Mouse (Mus musculus) forebrain, embryonic 15.5 days (tissue): ENCODE data around the gene Ewsr1. TPM values are rescaled to one million over a fixed set of nuclear protein-coding genes. Genes with fewer than 3 reads are reported as not detected.
"Not testable (repeated sequence)": the region's sequence is repeated elsewhere in the genome, so short reads cannot be mapped to it uniquely, and the experiment has no call there.

Experiments
- ATAC-seq: fragments of 200-750 bp; cut with Nextera tagmentation; replicated peaks from 2 replicates; pipeline ENCODE4 v1.8.0; 2017; ENCODE audit warnings: mild to moderate bottlenecking, moderate TSS enrichment, moderate library complexity
- H3K27ac ChIP-seq: fragments of 300-500 bp; sonication (generic); replicated peaks from 2 replicates; pipeline ENCODE4 v1.5.1; 2015; ENCODE audit warnings: mild to moderate bottlenecking, inconsistent platforms
- H3K27me3 ChIP-seq: fragments of 300-500 bp; sonication (generic); 2 replicates; pipeline ENCODE4 v1.6.1; 2015; ENCODE audit warnings: inconsistent platforms
- H3K36me3 ChIP-seq: fragments of 300-500 bp; sonication (generic); 2 replicates; pipeline ENCODE4 v1.6.1; 2015; ENCODE audit warnings: mild to moderate bottlenecking, inconsistent platforms
- H3K4me1 ChIP-seq: fragments of 300-500 bp; sonication (generic); 2 replicates; pipeline ENCODE4 v1.6.1; 2015; ENCODE audit warnings: inconsistent platforms
- H3K4me2 ChIP-seq: fragments of 300-500 bp; sonication (generic); replicated peaks from 2 replicates; pipeline ENCODE4 v1.6.1; 2015; ENCODE audit warnings: mild to moderate bottlenecking, inconsistent platforms
- H3K4me3 ChIP-seq: fragments of 300-500 bp; sonication (generic); 2 replicates; pipeline ENCODE4 v1.5.1; 2015; ENCODE audit warnings: mild to moderate bottlenecking, inconsistent platforms
- H3K9ac ChIP-seq: fragments of 300-500 bp; sonication (generic); replicated peaks from 2 replicates; pipeline ENCODE4 v1.6.1; 2015; ENCODE audit warnings: mild to moderate bottlenecking, inconsistent platforms
- H3K9me3 ChIP-seq: fragments of 300-500 bp; sonication (generic); 2 replicates; pipeline ENCODE4 v1.6.1; 2016; ENCODE audit warnings: inconsistent platforms
- WGBS: fragments of 180-500 bp; shearing (Covaris S2); methylation state at CpG from one replicate; pipeline ENCODE4 v1.1.7; 2015; ENCODE audit warnings: mixed read lengths; 5-methylcytosine and 5-hydroxymethylcytosine counted together
- polyA plus RNA-seq: library from polyadenylated mRNA; unstranded; fragments of >200 nt; fragmentation: Nextera tagmentation; extraction: Ambion mirVana; gene quantifications from 2 replicates; pipeline ENCODE4 v1.2.1, GENCODE M21; 2015

Ewsr1 gene
- polyA plus RNA-seq, 1 experiment from 2014 or later = 762 TPM

DNA sequence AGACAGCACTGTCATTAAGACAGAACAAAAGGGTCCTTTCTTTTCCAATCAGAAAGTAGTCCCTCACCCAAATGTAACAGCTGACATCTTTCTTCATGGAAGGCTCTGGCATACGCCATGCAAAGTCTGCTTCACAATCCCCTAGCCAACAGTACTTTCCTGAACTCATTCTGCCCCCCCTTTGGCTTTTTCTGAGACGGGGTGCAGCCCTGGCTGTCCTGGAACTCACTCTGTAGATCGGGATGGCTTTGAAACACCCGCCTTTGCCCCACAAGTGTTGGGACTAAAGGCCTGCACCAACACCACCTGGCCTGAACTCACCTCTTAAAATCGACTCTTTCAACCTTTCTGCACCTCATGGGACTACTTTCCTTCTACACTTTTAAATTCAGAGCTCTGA lies 3.2 kb downstream of the Ewsr1 start:
- no peaks in the 10 kb centered on the region for H3K9me3 ChIP-seq
- 72% methylated on average over 5 of the region's 5 CpGs for WGBS
- H3K27me3 ChIP-seq = no peaks in the 10 kb centered on the region
- peaks cover 43% of the 10 kb centered on the region for H3K4me1 ChIP-seq
- no peak overlapping the region for H3K4me2 ChIP-seq
- peaks cover 18% of the 10 kb centered on the region for H3K36me3 ChIP-seq
- no peak overlapping the region for H3K27ac ChIP-seq
- no peak overlapping the region for H3K9ac ChIP-seq
- ATAC-seq = no peak
- no peak overlapping the region; the same call in 1 of the 2 replicates for H3K4me3 ChIP-seq

- no peak for ATAC-seq
- H3K27ac ChIP-seq = no peak overlapping the region
- H3K4me2 ChIP-seq = no peak overlapping the region
- H3K9ac ChIP-seq = no peak overlapping the region
- peaks cover 56% of the 10 kb centered on the region for H3K36me3 ChIP-seq
- peaks cover 23% of the 10 kb centered on the region for H3K4me1 ChIP-seq
- H3K9me3 ChIP-seq = no peaks in the 10 kb centered on the region
- H3K4me3 ChIP-seq = no peak overlapping the region
- WGBS = 38% methylated on average over 2 of the region's 2 CpGs
- no peaks in the 10 kb centered on the region for H3K27me3 ChIP-seq
Measured at GRCm38 (mm10) chr11:5091706-5092105, 7.4 kb downstream of the Ewsr1 start.

- Histone ChIP-seq H3K9ac (no peak overlapping the region), H3K4me1 (peaks cover 5% of the 10 kb centered on the region; the same call in 1 of the 2 replicates), H3K27me3 (no peaks in the 10 kb centered on the region), H3K4me3 (no peak overlapping the region), H3K9me3 (no peaks in the 10 kb centered on the region), H3K4me2 (no peak overlapping the region), H3K36me3 (peaks cover 82% of the 10 kb centered on the region), H3K27ac (no peak overlapping the region)
- WGBS = 92% methylated on average over 1 of the region's 1 CpGs
- no peak for ATAC-seq
Measured at GRCm38 (mm10) chr11:5089147-5089546, 9.9 kb downstream of the Ewsr1 start.

- H3K27me3 ChIP-seq, H3K9me3 ChIP-seq, H3K27ac ChIP-seq, H3K4me2 ChIP-seq, H3K4me3 ChIP-seq, H3K9ac ChIP-seq, ATAC-seq, H3K4me1 ChIP-seq: not testable (repeated sequence)
- peaks cover 76% of the 10 kb centered on the region for H3K36me3 ChIP-seq
- WGBS = 79% methylated on average over 4 of the region's 5 CpGs
Measured at GRCm38 (mm10) chr11:5076843-5077242, 22.2 kb downstream of the Ewsr1 start.

DNA sequence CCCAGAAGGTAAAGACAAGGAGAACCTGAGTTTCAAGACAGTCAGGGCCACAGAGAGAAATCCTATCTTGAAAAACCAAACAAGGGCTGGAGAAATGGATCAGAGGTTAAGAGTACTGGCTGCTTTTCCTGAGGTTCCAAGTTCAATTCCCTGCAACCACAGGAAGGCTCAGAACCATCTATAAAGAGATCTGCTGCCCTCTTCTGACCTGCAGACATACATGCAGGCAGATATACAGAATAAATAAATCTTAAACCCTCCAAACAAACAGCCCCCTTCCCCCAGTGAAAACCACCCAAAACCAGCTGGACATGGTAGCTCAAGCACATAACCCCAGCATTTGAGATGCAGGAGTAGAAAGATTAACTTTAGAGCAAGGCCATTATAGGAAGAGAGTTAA lies 23.3 kb downstream of the Ewsr1 start:
- Histone ChIP-seq H3K36me3 (peaks cover 81% of the 10 kb centered on the region), H3K27me3 (no peaks in the 10 kb centered on the region), H3K9ac (no peak overlapping the region), H3K4me2 (no peak overlapping the region), H3K4me3 (no peak overlapping the region), H3K4me1 (no peaks in the 10 kb centered on the region), H3K9me3 (no peaks in the 10 kb centered on the region), H3K27ac (no peak overlapping the region)
- no peak for ATAC-seq

DNA sequence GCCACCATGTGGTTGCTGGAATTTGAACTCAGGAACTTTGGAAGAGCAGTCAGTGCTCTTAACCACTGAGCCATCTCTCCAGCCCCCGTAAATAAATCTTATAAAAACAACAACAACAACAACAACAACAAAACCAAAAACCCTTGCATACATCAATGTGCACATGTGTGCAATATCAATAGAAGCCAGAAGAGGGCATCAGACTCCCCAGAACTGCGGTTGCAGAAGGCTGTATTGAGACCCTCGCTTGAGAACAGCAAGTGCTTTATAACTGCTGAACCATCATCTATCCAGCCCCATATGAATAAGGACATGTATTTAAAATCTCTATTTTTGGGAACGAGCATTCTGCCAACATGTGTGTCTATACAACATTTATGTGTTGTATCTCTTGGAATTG lies 24.2 kb downstream of the Ewsr1 start:
- Histone ChIP-seq H3K27ac (no peak overlapping the region), H3K9ac (no peak overlapping the region), H3K4me2 (no peak overlapping the region), H3K4me3 (no peak overlapping the region), H3K4me1 (no peaks in the 10 kb centered on the region), H3K9me3 (no peaks in the 10 kb centered on the region), H3K27me3 (no peaks in the 10 kb centered on the region), H3K36me3 (peaks cover 81% of the 10 kb centered on the region)
- 0 out of 2 replicates have a peak, but pooled peaks have one; percentile 28 for ATAC-seq
- WGBS = 64% methylated on average over 4 of the region's 4 CpGs

- Histone ChIP-seq H3K4me1 (peaks cover 15% of the 10 kb centered on the region), H3K4me2 (no peak overlapping the region), H3K9me3 (no peaks in the 10 kb centered on the region), H3K4me3 (no peak overlapping the region), H3K9ac (no peak overlapping the region), H3K27me3 (peaks cover 4% of the 10 kb centered on the region; the same call in 1 of the 2 replicates), H3K36me3 (peaks cover 53% of the 10 kb centered on the region), H3K27ac (no peak overlapping the region)
- WGBS = 84% methylated on average over 9 of the region's 9 CpGs
- ATAC-seq = no peak
Measured at GRCm38 (mm10) chr11:5068126-5068971, 30.7 kb downstream of the Ewsr1 start.

- Histone ChIP-seq H3K36me3 (peaks cover 40% of the 10 kb centered on the region), H3K4me3 (no peak overlapping the region), H3K4me2 (no peak overlapping the region), H3K4me1 (peaks cover 27% of the 10 kb centered on the region), H3K9me3 (no peaks in the 10 kb centered on the region), H3K27ac (no peak overlapping the region), H3K27me3 (peaks cover 17% of the 10 kb centered on the region; the same call in 1 of the 2 replicates), H3K9ac (no peak overlapping the region)
- ATAC-seq = no peak
Measured at GRCm38 (mm10) chr11:5067063-5067462, 32.0 kb downstream of the Ewsr1 start.

GRCm38 (mm10) chr11:5065056-5065821 lies 33.8 kb downstream of the Ewsr1 start, which contains the start of gene Gas2l1:
TSS of gene Gas2l1 (minus strand) at chr11:5065327.
- peaks cover 40% of the 10 kb centered on the region for H3K4me1 ChIP-seq
- WGBS = under 1% methylated on average over 50 of the region's 50 CpGs

DNA sequence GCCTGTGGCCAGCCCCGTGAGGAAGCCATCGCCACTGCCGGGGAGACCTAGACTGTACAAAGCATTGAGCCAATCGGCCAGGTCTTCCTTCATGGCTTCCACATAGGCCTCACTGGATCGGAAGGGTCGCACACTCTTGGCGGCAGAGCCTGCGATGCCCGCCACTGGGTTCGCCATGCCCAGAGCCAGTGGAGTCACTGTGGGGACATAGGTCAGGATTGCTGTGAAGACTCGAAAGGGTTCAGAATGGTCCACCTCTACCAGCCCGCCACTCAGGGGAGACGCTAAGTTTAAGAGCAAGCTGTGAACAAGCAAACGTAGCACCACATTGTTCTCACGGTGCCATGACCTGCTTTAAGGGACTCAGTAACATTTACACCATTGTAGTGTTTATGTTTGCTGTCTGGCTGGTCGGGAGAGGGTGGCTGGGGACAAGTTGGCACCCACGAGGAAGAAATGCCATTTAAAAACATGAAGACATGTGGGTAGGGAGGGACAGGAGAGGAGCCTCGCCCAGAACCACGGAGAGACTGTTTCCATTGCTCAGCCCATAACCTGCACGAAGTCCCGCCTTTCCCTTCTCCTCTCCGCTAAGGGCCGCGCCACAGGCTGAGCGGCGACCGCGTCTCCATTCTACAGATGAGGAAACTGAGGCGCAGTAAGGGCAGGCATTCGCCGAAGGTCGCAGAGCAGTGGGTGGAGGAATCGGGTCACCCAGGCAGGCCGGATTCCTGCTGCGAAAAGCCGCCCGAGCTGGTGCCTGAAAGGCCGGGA lies 34.6 kb downstream of the Ewsr1 start:
- no peak overlapping the region for H3K27ac ChIP-seq
- H3K9ac ChIP-seq = peak overlapping the region; percentile 55
- peak overlapping the region; percentile 87 for H3K4me2 ChIP-seq
- 12% methylated on average over 38 of the region's 38 CpGs for WGBS
- H3K27me3 ChIP-seq = peaks cover 43% of the 10 kb centered on the region
- H3K36me3 ChIP-seq = peaks cover 16% of the 10 kb centered on the region
- peaks cover 44% of the 10 kb centered on the region for H3K4me1 ChIP-seq
- peak; percentile 23 for ATAC-seq
- no peaks in the 10 kb centered on the region for H3K9me3 ChIP-seq
- peak overlapping the region; percentile 60 for H3K4me3 ChIP-seq

More at GRCm38 (mm10) chr11:5065056-5065821, 33.8 kb downstream of the Ewsr1 start, which contains the start of gene Gas2l1:
- Histone ChIP-seq H3K36me3 (peaks cover 21% of the 10 kb centered on the region), H3K4me3 (peak within 1 kb of the TSS; percentile 60), H3K4me2 (peak within 1 kb of the TSS; percentile 87), H3K9ac (peak within 1 kb of the TSS; percentile 55), H3K27ac (peak within 1 kb of the TSS; percentile 3; the same call in 1 of the 2 replicates), H3K9me3 (no peaks in the 10 kb centered on the region), H3K27me3 (peaks cover 35% of the 10 kb centered on the region)
- ATAC-seq = peak; percentile 86

GRCm38 (mm10) chr11:5063561-5064281 lies 35.3 kb downstream of the Ewsr1 start:
- peaks cover 9% of the 10 kb centered on the region for H3K36me3 ChIP-seq
- peaks cover 50% of the 10 kb centered on the region for H3K27me3 ChIP-seq
- H3K4me3 ChIP-seq = peak overlapping the region; percentile 60
- WGBS = 57% methylated on average over 31 of the region's 31 CpGs
- peaks cover 49% of the 10 kb centered on the region for H3K4me1 ChIP-seq
- no peak for ATAC-seq
- H3K27ac ChIP-seq = no peak overlapping the region
- H3K9ac ChIP-seq = no peak overlapping the region
- H3K4me2 ChIP-seq = peak overlapping the region; percentile 87
- no peaks in the 10 kb centered on the region for H3K9me3 ChIP-seq
